Mouse (Mus musculus): ENCODE data around the gene Golph3l.

Golph3l gene

DNA sequence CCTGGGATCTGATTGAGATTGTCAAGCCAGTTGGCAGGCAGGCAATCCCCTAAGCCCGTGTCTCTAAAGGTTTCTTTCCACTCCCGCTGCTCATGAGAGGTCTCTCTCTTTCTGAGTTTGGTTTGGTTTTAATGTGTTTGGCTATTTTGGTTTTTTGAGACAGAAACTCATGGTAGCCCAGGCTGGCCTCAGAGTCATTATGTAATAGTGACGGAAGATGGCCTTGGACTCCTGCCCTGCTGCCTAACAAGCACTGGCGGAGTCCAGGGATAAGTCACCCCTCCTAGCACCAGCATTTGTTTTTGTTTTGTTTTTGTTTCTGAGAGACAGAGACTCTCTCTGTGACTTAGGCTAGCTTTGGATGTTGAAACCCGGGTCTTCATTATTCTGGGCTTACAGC lies 66.7 kb downstream of the Golph3l start:
- DNase-seq (ENCODE audit: inconsistent ontology term) = no peak

DNA sequence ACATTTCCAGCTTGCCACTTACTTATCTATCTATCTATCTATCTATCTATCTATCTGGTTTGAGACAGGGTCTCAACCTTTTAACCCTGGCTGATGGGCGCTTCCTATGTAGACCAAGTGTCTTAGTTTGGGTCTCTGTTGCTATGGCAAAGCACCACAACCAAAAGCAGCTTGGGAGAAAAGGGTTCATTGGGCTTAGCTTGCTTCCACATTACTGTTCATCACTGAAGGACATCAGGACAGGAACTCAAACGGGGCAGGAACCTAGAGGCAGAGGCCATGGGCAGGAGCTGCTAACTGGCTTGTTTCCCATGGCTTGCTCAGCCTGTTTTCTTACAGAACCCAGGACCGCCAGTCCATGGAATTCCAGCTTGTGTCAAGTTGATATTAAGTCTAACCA lies 68.4 kb downstream of the Golph3l start:
- no peak for DNase-seq (ENCODE audit: inconsistent ontology term)

DNA sequence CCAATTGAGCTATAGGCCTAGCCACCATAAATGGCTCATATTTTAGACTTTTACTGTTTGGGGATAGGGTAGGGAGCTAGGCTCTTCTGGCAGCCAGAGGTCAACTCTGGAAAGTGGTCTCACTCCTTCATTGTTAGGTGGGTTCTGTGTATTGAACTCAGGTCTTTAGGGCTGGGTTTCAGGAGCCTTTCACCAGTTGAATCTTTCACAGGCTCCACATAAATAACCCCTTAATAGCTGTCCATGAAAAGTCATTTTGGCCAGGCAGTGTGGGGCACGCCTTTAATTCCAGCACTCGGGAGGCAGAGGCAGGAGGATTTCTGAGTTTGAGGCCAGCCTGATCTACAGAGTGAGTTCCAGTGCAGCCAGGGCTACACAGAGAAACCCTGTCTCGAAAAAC lies 69.0 kb downstream of the Golph3l start:
- no peak for DNase-seq (ENCODE audit: inconsistent ontology term)

DNA sequence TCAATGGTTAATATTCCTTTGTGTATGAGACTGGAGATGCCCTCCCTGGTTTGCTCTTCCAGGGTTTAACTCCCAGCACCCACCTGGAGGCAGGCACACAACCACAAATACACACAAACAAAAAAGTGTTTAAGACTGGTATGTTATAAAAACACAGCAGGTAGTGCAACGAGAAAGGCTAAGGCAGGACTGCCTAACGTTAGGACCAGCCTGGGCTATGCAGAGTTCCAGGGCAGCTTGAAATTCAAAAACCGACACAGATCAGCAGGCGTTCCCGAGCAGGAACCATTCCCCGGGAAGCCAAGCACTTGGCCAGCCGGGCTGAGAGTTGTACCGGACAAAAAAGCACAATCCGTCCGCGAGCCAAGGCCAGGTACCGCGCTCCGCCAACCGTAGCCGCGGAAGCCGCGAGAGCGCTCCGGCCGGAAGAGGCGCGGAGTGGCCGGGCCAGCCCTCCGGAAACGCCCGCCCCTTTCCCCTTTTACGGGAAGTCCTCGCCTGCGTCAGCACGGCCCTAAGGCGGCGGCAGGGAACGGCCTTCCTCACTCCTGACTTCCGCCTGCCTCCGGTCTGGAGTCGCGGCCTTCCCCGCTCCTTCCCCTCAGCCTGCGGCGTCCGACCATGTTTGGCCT lies 69.6 kb downstream of the Golph3l start, which contains the start of gene Mcl1:
Gene Mcl1 (plus strand): TSS at position 553 of the 632 bp plus-strand sequence.
- DNase-seq (ENCODE audit: inconsistent ontology term) = peak; percentile 98

DNA sequence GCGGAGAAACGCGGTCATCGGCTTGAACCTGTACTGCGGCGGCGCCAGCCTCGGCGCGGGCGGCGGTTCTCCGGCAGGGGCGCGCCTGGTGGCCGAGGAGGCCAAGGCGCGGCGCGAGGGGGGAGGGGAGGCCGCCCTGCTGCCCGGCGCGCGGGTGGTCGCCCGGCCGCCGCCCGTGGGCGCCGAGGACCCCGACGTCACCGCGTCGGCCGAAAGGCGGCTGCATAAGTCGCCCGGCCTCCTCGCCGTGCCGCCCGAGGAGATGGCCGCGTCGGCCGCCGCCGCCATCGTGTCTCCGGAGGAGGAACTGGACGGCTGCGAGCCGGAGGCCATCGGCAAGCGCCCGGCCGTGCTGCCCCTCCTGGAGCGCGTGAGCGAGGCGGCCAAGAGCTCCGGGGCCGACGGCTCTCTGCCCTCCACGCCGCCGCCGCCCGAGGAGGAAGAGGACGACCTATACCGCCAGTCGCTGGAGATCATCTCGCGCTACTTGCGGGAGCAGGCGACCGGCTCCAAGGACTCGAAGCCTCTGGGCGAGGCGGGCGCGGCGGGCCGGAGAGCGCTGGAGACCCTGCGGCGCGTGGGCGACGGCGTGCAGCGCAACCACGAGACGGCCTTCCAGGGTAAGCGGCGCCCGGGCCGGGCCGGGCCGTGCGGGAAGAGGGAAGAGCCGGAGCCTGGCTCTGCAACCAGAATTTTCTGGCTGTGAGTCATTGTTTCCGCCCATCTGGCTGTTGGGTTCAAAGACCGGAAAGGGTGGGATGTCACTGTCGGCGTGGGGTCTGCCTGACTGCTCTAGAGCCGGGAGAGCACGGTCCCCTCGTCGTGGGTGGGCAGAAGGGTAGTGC lies 70.4 kb downstream of the Golph3l start:
- DNase-seq (ENCODE audit: inconsistent ontology term) = peak; percentile 80

DNA sequence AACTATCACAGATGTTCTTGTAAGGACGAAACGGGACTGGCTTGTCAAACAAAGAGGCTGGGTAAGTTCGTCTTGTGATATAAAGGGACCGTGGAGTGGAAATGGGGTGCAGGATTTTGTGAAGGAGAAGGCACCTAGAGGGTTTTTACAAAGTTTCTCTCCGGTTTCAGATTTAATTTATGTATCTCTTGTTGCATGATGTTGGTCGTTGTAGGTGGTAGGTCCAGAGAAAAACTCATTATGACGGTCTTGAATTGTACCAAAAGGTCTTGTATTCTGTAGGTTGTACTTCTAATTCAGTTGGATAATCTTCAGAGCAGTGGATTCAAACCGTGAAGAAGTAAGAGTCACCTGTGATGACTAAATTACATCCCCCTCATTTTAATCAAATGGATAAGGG lies 71.2 kb downstream of the Golph3l start:
- no peak for DNase-seq (ENCODE audit: inconsistent ontology term)

DNA sequence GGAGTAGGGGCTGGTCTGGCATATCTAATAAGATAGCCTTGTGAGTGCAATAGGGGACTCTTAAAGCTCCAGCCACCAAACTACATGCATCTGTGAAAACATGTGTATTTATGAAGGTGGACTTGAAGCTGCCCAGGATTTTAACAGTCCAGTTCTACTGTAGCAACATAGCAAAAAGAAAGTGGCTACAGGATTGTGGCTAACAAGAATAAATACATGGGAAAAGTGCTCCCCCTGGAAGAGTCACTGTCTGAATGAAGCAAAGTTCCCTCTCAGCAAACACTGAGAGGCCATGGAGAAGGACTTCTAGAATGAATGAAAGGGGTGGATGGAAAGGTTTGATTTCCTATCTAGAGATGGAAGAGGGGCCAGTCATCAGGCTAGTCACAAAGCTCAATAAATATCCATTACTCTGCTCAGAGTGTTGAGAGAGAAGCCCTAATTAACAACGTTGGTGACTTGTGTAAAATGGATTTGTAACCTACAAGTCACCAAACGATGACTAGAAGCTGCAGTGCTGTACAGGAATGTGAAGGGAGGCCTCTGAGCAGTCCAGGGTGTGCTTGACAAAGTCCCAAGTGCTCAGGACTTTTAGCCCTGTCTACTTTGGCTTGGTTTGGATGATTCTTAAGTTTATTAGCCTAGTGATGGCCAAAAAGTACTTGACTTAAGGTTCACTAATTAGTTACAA lies 72.2 kb downstream of the Golph3l start:
- no peak for DNase-seq (ENCODE audit: inconsistent ontology term)

DNA sequence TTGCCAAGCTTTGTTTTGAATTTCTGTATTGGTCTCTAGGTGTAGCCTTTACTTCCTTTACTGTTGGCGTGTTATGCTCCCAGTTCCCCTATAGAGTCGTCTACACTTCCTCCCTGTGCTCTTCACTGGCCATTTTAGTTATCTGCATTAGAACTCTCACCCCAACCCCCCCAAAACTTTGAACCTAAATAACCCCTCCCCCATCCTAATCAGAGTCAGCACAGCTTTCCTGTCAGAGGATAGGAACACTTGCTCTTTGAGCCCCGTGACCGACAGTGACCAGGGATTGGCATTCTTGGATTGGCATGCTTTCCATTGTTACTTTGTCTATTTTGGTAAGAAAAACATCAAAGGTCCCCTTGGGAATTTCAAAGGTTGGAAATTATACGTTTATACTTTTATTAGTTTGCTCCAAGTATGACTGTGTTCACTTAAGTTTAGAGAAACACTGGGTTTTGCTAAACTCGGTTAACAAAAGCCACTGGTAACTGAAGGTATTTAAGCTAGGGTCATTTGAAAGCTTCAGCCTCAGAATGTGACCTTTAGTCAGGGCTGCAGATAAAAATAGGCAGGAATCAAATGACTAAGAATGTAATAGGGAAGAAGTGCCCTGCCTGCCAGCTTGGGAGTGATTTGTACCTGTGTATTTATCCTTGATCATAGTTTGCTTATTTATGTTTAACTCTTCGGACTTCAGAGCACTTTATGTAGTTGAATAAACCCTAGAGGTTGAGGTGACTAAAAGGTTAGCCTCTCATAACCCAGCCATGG lies 73.4 kb downstream of the Golph3l start:
- DNase-seq (ENCODE audit: inconsistent ontology term) = no peak

DNA sequence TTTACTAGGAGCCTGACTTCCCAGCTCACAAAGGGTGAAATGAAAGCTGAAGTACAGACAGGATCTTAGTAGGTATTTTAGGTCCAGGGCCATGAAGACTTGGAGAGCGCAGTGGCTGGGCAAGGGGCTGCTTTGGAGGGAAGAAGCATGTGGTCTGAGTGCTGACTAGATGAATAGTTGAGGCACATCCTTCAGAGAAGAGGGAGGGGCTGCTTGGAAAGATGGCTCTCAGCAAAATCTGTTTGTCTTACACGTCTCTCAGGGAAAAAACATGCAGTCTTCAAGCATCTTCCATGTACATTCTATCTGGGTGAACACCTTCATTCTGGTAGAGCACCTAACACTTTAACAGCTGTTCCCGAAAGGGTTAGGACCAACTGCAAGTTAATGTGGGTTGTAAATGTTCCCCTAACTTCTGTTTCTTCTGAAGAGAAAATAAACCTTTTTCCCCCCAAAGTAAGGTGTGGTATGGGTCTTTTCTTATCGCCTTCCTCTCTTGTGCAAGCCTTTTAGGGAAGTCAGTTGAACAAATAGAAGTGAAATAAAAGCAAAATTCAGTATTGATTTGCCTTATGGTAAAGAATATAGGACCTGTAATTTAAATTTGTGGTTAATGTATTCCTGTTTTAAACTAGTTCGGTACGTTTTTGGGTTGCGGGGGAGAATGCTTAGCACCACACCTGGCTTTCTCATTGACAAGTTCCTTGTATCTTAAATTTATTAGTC lies 74.2 kb downstream of the Golph3l start:
- DNase-seq (ENCODE audit: inconsistent ontology term) = no peak

DNA sequence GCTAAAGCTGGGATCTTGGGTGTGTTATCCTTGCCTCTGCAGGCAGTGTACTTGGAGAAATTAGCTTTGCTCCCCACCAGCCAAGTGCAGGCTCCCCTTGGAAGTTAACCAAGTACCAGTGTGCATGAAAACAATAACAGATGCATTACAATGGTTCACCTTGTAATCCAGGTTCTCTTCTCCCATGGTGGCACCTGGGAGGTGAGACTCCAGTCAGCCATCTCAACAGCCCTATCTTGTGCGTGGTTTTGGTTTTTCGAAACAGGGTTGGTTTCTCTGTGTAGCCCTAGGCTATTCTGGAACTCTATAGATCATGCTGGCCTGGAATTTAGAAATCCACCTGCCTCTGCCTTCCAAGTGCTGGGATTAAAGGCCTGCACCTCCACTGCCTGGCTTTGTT lies 74.8 kb downstream of the Golph3l start:
- no peak for DNase-seq (ENCODE audit: inconsistent ontology term)

DNA sequence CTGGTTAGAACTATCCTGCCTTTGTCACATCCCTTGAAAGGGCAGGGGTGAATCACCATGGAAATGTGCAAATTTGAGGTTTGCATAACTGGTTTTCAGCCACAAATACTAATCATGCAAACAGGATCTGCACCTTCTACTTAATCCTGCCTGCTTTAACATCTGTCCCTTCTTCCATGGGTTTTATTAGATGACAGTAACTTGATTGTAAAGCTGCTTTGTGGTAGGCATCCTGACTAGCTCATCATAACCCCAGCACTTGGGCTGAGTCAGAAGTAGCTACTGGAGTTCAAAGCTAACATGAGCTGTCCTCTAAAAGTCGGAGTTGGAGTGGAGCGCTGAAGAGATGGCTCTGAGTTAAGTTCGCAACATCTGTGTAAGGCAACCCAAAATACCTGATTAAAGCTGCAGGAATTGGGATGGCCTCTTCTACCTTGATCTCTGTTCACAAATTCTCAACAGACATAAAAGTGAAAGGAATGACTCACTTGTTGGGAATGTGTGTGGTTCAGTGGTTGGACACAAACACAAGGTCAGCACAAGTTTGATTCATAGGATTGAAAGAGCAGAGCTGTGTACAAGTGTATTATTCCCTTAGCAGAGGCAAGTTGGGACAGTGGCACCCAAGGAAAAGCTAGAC lies 75.4 kb downstream of the Golph3l start:
- DNase-seq (ENCODE audit: inconsistent ontology term) = peak; percentile 91

DNA sequence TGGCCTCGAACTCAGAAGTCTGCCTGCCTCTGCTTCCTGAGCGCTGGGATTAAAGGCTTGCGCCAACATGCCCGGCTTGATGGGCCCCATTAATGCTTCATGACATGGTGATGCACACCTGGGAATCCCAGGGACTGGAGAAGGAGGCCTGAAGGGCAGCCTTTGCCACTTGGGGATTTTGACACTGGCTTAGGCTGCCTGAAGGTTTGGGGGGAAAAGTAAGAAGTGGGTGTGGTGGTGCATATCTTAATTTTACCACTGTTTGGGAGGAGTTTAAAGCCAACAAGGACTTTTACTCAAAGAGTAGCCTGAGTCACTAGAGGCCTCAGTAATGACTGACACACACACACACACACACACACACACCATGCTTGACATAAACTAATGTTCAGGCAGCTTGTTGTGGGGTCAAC lies 76.2 kb downstream of the Golph3l start:
- DNase-seq (ENCODE audit: inconsistent ontology term) = no peak

DNA sequence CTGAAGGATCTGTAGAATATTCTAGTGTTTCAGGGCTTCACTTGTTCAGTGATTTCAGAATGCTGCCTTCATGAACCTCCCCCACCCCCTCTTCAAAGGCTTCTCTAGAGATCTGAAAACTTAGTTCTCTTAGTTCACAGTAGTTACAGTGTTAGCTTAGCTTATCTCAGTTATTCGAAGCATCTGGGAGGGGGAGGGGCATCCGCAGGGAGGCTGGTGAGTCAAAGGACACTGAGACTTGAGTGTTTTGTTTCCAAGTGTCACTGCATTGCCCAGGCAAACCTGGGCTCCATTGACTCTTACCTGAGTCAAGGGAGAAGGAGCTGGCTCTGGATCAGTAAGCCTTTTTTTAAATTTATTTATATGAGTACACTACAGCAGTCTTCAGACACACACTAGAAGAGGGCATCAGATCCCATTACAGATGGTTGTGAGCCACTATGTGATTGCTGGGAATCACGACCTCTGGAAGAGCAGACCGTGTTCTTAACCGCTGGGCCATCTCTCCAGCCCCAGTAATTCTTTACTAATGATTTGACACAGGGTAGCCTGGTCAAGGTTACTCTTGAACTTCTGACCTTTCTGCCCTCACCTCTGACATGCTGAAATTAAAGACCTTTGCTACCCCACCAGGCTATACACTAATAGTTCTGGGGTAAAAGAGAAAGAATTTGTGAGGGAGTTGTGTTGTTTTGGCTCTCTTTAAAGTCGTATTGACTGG lies 77.5 kb downstream of the Golph3l start:
- peak; percentile 94 for DNase-seq (ENCODE audit: inconsistent ontology term)

DNA sequence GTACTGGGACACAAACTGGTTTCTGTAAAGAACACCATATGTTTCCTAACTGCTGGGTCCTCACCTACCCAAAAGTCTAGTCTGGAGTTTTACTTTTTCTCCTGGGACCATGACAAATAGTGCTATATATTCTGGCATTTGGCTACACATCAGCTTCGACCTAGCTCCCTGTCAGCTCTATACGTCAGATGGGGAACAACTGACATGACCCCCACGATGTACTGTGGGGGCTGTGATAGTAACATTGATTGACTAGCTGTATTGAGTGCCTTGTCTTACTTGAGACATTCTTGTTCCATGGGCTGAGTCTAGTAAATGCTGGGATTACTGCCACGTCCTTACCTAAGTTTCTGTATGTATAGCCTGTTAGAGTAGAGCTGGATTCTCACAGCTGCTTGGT lies 78.8 kb downstream of the Golph3l start:
- no peak for DNase-seq (ENCODE audit: inconsistent ontology term)

DNA sequence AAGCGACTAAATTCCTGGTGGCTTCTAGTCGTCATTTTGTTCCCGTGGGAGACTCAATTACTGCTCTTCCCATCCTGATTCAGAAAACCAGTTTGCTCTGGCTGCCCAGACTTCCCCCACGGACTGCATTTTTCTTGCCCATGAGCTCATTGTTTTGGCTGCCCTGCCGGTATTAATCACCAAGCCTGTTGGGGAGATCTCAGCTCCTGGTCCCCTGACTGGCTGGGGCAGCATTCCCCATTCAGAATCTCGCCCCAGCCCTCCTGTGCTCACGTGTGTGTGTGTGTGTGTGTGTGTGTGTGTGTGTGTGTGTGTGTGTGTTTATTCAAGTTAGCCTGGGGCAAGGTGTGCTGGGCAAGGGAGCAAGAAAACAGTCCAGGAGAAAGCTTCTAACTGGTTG lies 79.3 kb downstream of the Golph3l start:
- DNase-seq (ENCODE audit: inconsistent ontology term) = peak; percentile 96
